Mouse (Mus musculus) liver, embryonic 11.5 days (tissue): ENCODE results near the gene Mmp24. TPM values are rescaled to one million over a fixed set of nuclear protein-coding genes. Genes with fewer than 3 reads are reported as not detected.

ENCODE experiments used
- ATAC-seq: fragments of 200-750 bp; cut with Nextera tagmentation; replicated peaks from 2 replicates; pipeline ENCODE4 v1.8.0; 2017; ENCODE audit warnings: moderate number of reproducible peaks, mild to moderate bottlenecking, moderate TSS enrichment, moderate library complexity; ENCODE audit not compliant: low FRiP score
- DNase-seq: peaks from one replicate; pipeline ENCODE4 v3.0.0-alpha.2; 2017; ENCODE audit warnings: low spot score
- H3K27ac ChIP-seq: fragments of 300-500 bp; sonication (generic); 2 replicates; pipeline ENCODE4 v1.5.1; 2014; ENCODE audit warnings: mild to moderate bottlenecking, low read depth, low read length, control low read depth
- H3K27me3 ChIP-seq: fragments of 300-500 bp; sonication (generic); replicated peaks from 2 replicates; pipeline ENCODE4 v1.6.1; 2014; ENCODE audit warnings: low read length, mixed read lengths; ENCODE audit not compliant: control insufficient read depth, insufficient read depth
- H3K36me3 ChIP-seq: fragments of 300-500 bp; sonication (generic); 2 replicates; pipeline ENCODE4 v1.6.1; 2014; ENCODE audit warnings: mild to moderate bottlenecking, low read length, moderate library complexity, mixed read lengths; ENCODE audit not compliant: control insufficient read depth, insufficient read depth
- H3K4me1 ChIP-seq: fragments of 300-500 bp; sonication (generic); replicated peaks from 2 replicates; pipeline ENCODE4 v1.6.1; 2014; ENCODE audit warnings: low read length, mixed read lengths; ENCODE audit not compliant: control insufficient read depth, insufficient read depth
- H3K4me2 ChIP-seq: fragments of 300-500 bp; sonication (generic); 2 replicates; pipeline ENCODE4 v1.6.1; 2014; ENCODE audit warnings: mild to moderate bottlenecking, control low read depth, moderate library complexity
- H3K4me3 ChIP-seq: fragments of 300-500 bp; sonication (generic); 2 replicates; pipeline ENCODE4 v1.5.1; 2014; ENCODE audit warnings: low read depth, low read length, control low read depth
- H3K9ac ChIP-seq: fragments of 300-500 bp; sonication (generic); 2 replicates; pipeline ENCODE4 v1.6.1; 2014; ENCODE audit warnings: low read depth, low read length, control low read depth
- H3K9me3 ChIP-seq: fragments of 300-500 bp; sonication (generic); 2 replicates; pipeline ENCODE4 v1.6.1; 2016; ENCODE audit warnings: low read length, inconsistent platforms, mixed read lengths; ENCODE audit not compliant: control insufficient read depth
- WGBS: fragments of 180-500 bp; shearing (Covaris S2); extraction: QIAGEN DNeasy Blood & Tissue Kit; methylation state at CpG from one replicate; pipeline ENCODE4 v1.1.7; 2014; 5-methylcytosine and 5-hydroxymethylcytosine counted together
- polyA plus RNA-seq: library from polyadenylated mRNA; unstranded; fragments of >200 nt; fragmentation: Nextera tagmentation; extraction: Ambion mirVana; gene quantifications from 2 replicates; pipeline ENCODE4 v1.2.1, GENCODE M21; 2014

Mmp24 gene
- polyA plus RNA-seq, 1 experiment from 2014 or later, result not detected

- Histone ChIP-seq H3K4me1 (peaks cover 5% of the 10 kb centered on the region), H3K36me3 (no peaks in the 10 kb centered on the region), H3K9me3 (no peaks in the 10 kb centered on the region), H3K4me3 (no peak overlapping the region), H3K27me3 (peaks cover 41% of the 10 kb centered on the region), H3K27ac (no peak overlapping the region), H3K9ac (no peak overlapping the region), H3K4me2 (no peak overlapping the region)
- DNase-seq (no peak), ATAC-seq (no peak)
- 54% methylated on average over 7 of the region's 7 CpGs for WGBS
Measured at GRCm38 (mm10) chr2:155779066-155779465, 3.9 kb downstream of the Mmp24 start.

- H3K4me3 ChIP-seq, result no peak overlapping the region
- no peak overlapping the region for H3K27ac ChIP-seq
- peaks cover 5% of the 10 kb centered on the region for H3K4me1 ChIP-seq
- H3K36me3 ChIP-seq, result no peaks in the 10 kb centered on the region
- no peak for ATAC-seq
- H3K9me3 ChIP-seq, result no peaks in the 10 kb centered on the region
- H3K9ac ChIP-seq, result no peak overlapping the region
- no peak overlapping the region for H3K4me2 ChIP-seq
- 74% methylated on average over 3 of the region's 3 CpGs for WGBS
- no peak for DNase-seq
- H3K27me3 ChIP-seq, result peaks cover 37% of the 10 kb centered on the region
Measured at GRCm38 (mm10) chr2:155779506-155779905, 4.4 kb downstream of the Mmp24 start.

- no peak for ATAC-seq
Measured at GRCm38 (mm10) chr2:155784534-155784933, 9.4 kb downstream of the Mmp24 start.

DNA sequence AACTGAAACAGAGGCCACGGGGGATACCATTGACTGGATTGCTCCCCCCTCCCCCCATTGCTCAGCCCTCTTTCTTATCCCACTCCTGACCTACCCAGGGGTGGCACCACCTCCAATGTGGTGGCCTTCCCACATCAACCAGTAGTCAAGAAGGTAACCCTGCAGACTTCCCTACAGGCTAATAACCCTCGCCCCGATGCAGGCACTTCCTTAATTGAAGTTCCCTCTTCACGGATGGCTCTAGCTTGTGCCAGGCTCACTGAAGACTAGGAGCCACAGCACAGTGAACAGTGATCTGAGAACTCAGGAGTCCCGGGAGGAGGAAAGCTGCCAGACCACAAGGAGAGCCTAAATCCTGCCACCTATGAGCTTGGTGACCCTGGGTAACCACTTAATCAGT lies 11.8 kb downstream of the Mmp24 start:
- no peak for ATAC-seq
- no peak overlapping the region for H3K27ac ChIP-seq
- no peak overlapping the region for H3K4me2 ChIP-seq
- H3K27me3 ChIP-seq, result no peaks in the 10 kb centered on the region; the same call in 1 of the 2 replicates
- H3K4me1 ChIP-seq, result no peaks in the 10 kb centered on the region
- H3K4me3 ChIP-seq, result no peak overlapping the region
- 44% methylated on average over 5 of the region's 5 CpGs for WGBS
- H3K9ac ChIP-seq, result no peak overlapping the region
- H3K36me3 ChIP-seq, result no peaks in the 10 kb centered on the region
- DNase-seq, result no peak
- H3K9me3 ChIP-seq, result no peaks in the 10 kb centered on the region

More at GRCm38 (mm10) chr2:155784534-155784933, 9.4 kb downstream of the Mmp24 start:
- Histone ChIP-seq H3K9ac (no peak overlapping the region), H3K4me2 (no peak overlapping the region), H3K9me3 (no peaks in the 10 kb centered on the region), H3K4me3 (no peak overlapping the region), H3K27ac (no peak overlapping the region), H3K27me3 (no peaks in the 10 kb centered on the region; the same call in 1 of the 2 replicates), H3K4me1 (no peaks in the 10 kb centered on the region), H3K36me3 (no peaks in the 10 kb centered on the region)
- WGBS, result 70% methylated on average over 6 of the region's 6 CpGs
- no peak for DNase-seq

- 57% methylated on average over 18 of the region's 18 CpGs for WGBS
Measured at GRCm38 (mm10) chr2:155787949-155788931, 13.1 kb downstream of the Mmp24 start.

GRCm38 (mm10) chr2:155792899-155793298 lies 17.8 kb downstream of the Mmp24 start:
- Histone ChIP-seq H3K4me2 (no peak overlapping the region), H3K9me3 (no peaks in the 10 kb centered on the region), H3K27me3 (no peaks in the 10 kb centered on the region; the same call in 1 of the 2 replicates), H3K27ac (no peak overlapping the region), H3K9ac (no peak overlapping the region), H3K4me1 (no peaks in the 10 kb centered on the region), H3K36me3 (no peaks in the 10 kb centered on the region), H3K4me3 (no peak overlapping the region)
- DNase-seq (no peak), ATAC-seq (no peak)
- 39% methylated on average over 12 of the region's 12 CpGs for WGBS

More at GRCm38 (mm10) chr2:155787949-155788931, 13.1 kb downstream of the Mmp24 start:
- Histone ChIP-seq H3K36me3 (no peaks in the 10 kb centered on the region), H3K27ac (no peak overlapping the region), H3K27me3 (no peaks in the 10 kb centered on the region; the same call in 1 of the 2 replicates), H3K9me3 (no peaks in the 10 kb centered on the region), H3K4me2 (no peak overlapping the region), H3K4me1 (no peaks in the 10 kb centered on the region), H3K4me3 (no peak overlapping the region), H3K9ac (no peak overlapping the region)
- no peak for ATAC-seq
- DNase-seq, result no peak

DNA sequence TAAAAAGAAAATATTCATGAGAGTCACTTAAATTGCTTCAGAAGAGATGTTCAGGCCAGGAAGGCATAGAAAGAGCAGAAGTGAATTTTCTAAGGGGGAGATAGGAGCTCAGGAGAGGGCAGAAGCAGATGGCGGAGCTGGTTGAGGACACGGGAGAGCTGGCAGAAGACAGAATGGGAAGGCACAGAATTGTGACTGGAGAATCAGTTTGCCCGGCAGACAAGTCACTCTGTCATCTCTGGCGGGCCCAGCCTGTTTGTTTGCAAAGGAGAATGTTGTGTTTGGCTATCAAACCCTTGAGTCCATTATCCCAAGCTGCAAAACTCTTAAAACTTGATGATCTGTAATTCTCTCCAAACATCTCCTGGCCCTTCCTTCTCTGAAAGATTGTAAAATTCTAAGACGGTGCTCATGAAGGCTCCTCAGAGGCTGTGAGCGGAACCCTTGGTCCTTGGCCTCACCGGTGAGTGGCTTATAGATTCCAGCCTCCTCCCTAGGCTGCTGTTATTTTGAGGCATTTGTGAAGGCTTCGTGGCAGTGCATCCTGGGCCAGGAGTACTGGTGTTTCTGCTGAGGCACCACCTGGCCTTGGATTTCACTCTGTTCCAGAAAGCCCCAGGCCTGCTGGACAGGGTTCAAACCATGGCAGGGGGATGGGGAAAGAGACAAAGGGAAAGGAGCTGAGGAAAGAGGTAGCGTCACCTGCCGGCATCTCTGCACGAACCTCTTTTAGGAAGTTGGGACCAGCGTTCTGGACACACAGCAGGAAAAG lies 19.7 kb downstream of the Mmp24 start:
- 82% methylated on average over 12 of the region's 12 CpGs for WGBS
- H3K27ac ChIP-seq, result no peak overlapping the region
- H3K9ac ChIP-seq, result no peak overlapping the region

GRCm38 (mm10) chr2:155798613-155799012 lies 23.5 kb downstream of the Mmp24 start:
- Histone ChIP-seq H3K9me3 (no peaks in the 10 kb centered on the region), H3K4me2 (no peak overlapping the region), H3K27ac (no peak overlapping the region), H3K27me3 (peaks cover 6% of the 10 kb centered on the region; the same call in 1 of the 2 replicates), H3K36me3 (no peaks in the 10 kb centered on the region), H3K4me3 (no peak overlapping the region), H3K4me1 (no peaks in the 10 kb centered on the region), H3K9ac (no peak overlapping the region)
- 52% methylated on average over 3 of the region's 3 CpGs for WGBS
- ATAC-seq (no peak), DNase-seq (no peak)

More for the DNA sequence above, 19.7 kb downstream of the Mmp24 start:
- Histone ChIP-seq H3K27me3 (peaks cover under 1% of the 10 kb centered on the region; the same call in 1 of the 2 replicates), H3K36me3 (no peaks in the 10 kb centered on the region), H3K4me1 (no peaks in the 10 kb centered on the region), H3K4me3 (no peak overlapping the region), H3K9me3 (no peaks in the 10 kb centered on the region), H3K4me2 (no peak overlapping the region)
- no peak for DNase-seq
- no peak for ATAC-seq
